Mouse (Mus musculus) fibroblast of lung, adult 2 months (primary cell): ENCODE data around the gene Fam53b.

ENCODE experiments used
- DNase-seq: peaks from one replicate; pipeline ENCODE4 v3.0.0-alpha.2; 2011; ENCODE audit warnings: low read depth

Fam53b gene

GRCm38 (mm10) chr7:132813416-132814088, at the start of gene Fam53b:
Gene Fam53b (minus strand): TSS chr7:132813886.
- DNase-seq: no peak

GRCm38 (mm10) chr7:132859042-132859958, 45.6 kb upstream of the Fam53b start, which contains the start of gene Abraxas2:
Gene Abraxas2 (plus strand): TSS chr7:132859225.
- DNase-seq: peak; percentile 64

- no peak for DNase-seq
These were observed 44.4 kb upstream of the Fam53b start for GRCm38 (mm10) chr7:132858043-132858608.

GRCm38 (mm10) chr7:132856083-132856482, 42.4 kb upstream of the Fam53b start:
- DNase-seq: no peak

GRCm38 (mm10) chr7:132853946-132854345, 40.3 kb upstream of the Fam53b start:
- DNase-seq: no peak

GRCm38 (mm10) chr7:132853361-132853760, 39.7 kb upstream of the Fam53b start:
- DNase-seq: no peak

- peak; percentile 62 for DNase-seq
These were observed 38.6 kb upstream of the Fam53b start, which contains the start of gene Eef1akmt2 for GRCm38 (mm10) chr7:132852173-132852844. Gene Eef1akmt2 (minus strand): TSS chr7:132852673.

- DNase-seq: no peak
These were observed 29.5 kb upstream of the Fam53b start for GRCm38 (mm10) chr7:132843152-132843551.

- no peak for DNase-seq
These were observed 28.8 kb upstream of the Fam53b start for GRCm38 (mm10) chr7:132842455-132842854.

GRCm38 (mm10) chr7:132841287-132841686, 27.6 kb upstream of the Fam53b start:
- DNase-seq: no peak

- no peak for DNase-seq
These were observed 17.3 kb upstream of the Fam53b start for GRCm38 (mm10) chr7:132830955-132831354.

- DNase-seq: no peak
These were observed 10.8 kb upstream of the Fam53b start for GRCm38 (mm10) chr7:132824346-132825022.

GRCm38 (mm10) chr7:132823832-132824231, 10.1 kb upstream of the Fam53b start:
- DNase-seq: no peak

- DNase-seq: no peak
These were observed 7.0 kb upstream of the Fam53b start for GRCm38 (mm10) chr7:132820692-132821091.

- no peak for DNase-seq
These were observed 3.4 kb upstream of the Fam53b start for GRCm38 (mm10) chr7:132817056-132817455.

GRCm38 (mm10) chr7:132816528-132816927, 2.8 kb upstream of the Fam53b start:
- DNase-seq: no peak

- no peak for DNase-seq
These were observed 1.4 kb upstream of the Fam53b start for GRCm38 (mm10) chr7:132815081-132815480.

- DNase-seq: no peak
These were observed 384 bp upstream of the Fam53b start for GRCm38 (mm10) chr7:132814089-132814450.

GRCm38 (mm10) chr7:132812619-132813415, 869 bp downstream of the Fam53b start:
- no peak for DNase-seq

- no peak for DNase-seq
These were observed 1.7 kb downstream of the Fam53b start for GRCm38 (mm10) chr7:132811716-132812618.
